Mouse (Mus musculus): ENCODE measurements around the gene Gm2916.
"Not testable (repeated sequence)": the region's sequence is repeated elsewhere in the genome, so short reads cannot be mapped to it uniquely, and the experiment has no call there.

Gm2916 gene

DNA sequence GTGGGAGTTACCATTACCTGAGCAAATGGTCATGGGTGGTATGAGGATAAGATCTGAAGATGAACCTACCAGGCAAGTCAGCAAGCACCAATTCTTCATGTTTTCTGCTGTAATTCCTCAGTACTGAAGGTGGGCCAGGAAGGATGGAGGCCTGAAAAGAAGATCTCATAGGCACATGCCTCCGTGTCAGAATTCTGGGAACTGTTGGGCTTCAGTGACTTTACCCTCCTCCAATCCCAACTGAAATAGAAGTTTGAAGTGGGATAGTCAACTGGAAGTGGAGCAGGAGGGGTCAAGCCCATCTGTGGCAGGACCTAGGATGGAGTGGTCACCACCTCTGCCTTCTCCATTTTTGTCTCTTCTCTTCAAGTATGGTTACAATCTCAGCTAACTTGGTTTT, at the start of gene Gm2916:
Gm2916 (plus strand) TSS at position 301 of the 400 bp plus-strand sequence.
- not testable (repeated sequence) for DNase-seq (ENCODE audit: low read depth, low spot score)

GRCm38 (mm10) chr14:3845945-3846344, 38.0 kb upstream of the Gm2916 start, which contains the start of gene Gm3033:
Gene Gm3033, plus strand, starts transcription at chr14:3846245.
- DNase-seq (ENCODE audit: low read depth, low spot score): not testable (repeated sequence)

- DNase-seq (ENCODE audit: low read depth, low spot score): not testable (repeated sequence)
Measured at GRCm38 (mm10) chr14:3931456-3931855, 47.5 kb downstream of the Gm2916 start, which contains the start of gene Gm3029. Gene Gm3029, plus strand, starts transcription at chr14:3931756.

- not testable (repeated sequence) for DNase-seq (ENCODE audit: low read depth, low spot score)
Measured at GRCm38 (mm10) chr14:3963247-3963646, 79.3 kb downstream of the Gm2916 start, which contains the start of gene Gm3095. Gene Gm3095, plus strand, starts transcription at chr14:3963547.
